Mouse (Mus musculus) lung, postnatal 0 days (tissue): ENCODE results near the gene Baiap2l2.

ENCODE experiments used
- CTCF ChIP-seq: IDR thresholded peaks from 2 replicates; pipeline ENCODE4 v1.5.1; 2016; ENCODE audit warnings: antibody characterized with exemption, mild to moderate bottlenecking
- EP300 ChIP-seq: IDR thresholded peaks from 2 replicates; pipeline ENCODE4 v1.6.1; 2016; ENCODE audit warnings: antibody characterized with exemption, mild to moderate bottlenecking, control low read depth

GRCm38 (mm10) chr15:79254661-79255060 lies 30.7 kb downstream of the Baiap2l2 start, which contains the start of gene Slc16a8:
- TF ChIP-seq CTCF (no peak), EP300 (no peak)
